Mouse (Mus musculus) embryonic facial prominence, embryonic 10.5 days (tissue): ENCODE measurements around the gene Traf5. TPM values are rescaled to one million over a fixed set of nuclear protein-coding genes. Genes with fewer than 3 reads are reported as not detected.
A peak's percentile ranks its signal among the peaks of the same experiment; 100 is the strongest.

Source experiments
- DNase-seq: peaks from one replicate; pipeline ENCODE4 v3.0.0-alpha.2; 2017; ENCODE audit warnings: low spot score
- H3K27ac ChIP-seq: fragments of 300-500 bp; sonication (generic); replicated peaks from 2 replicates; pipeline ENCODE4 v1.5.1; 2016; ENCODE audit warnings: mild to moderate bottlenecking
- H3K27me3 ChIP-seq: fragments of 300-500 bp; sonication (generic); replicated peaks from 2 replicates; pipeline ENCODE4 v1.6.1; 2016; ENCODE audit warnings: low read depth, mild to moderate bottlenecking; ENCODE audit not compliant: poor library complexity, severe bottlenecking
- H3K36me3 ChIP-seq: fragments of 300-500 bp; sonication (generic); replicated peaks from 2 replicates; pipeline ENCODE4 v1.6.1; 2016; ENCODE audit warnings: mild to moderate bottlenecking, moderate library complexity
- H3K4me1 ChIP-seq: fragments of 300-500 bp; sonication (generic); 2 replicates; pipeline ENCODE4 v1.6.1; 2016
- H3K4me3 ChIP-seq: fragments of 300-500 bp; sonication (generic); 2 replicates; pipeline ENCODE4 v1.5.1; 2016; ENCODE audit warnings: mild to moderate bottlenecking, moderate library complexity
- H3K9me3 ChIP-seq: fragments of 300-500 bp; sonication (generic); 2 replicates; pipeline ENCODE4 v1.6.1; 2016; ENCODE audit warnings: mild to moderate bottlenecking
- WGBS: fragments of 180-500 bp; shearing (Covaris S2); methylation state at CpG from one replicate; pipeline ENCODE4 v1.1.7; 2016; 5-methylcytosine and 5-hydroxymethylcytosine counted together
- polyA plus RNA-seq: library from polyadenylated mRNA; unstranded; fragments of >200 nt; fragmentation: Nextera tagmentation; extraction: Ambion mirVana; gene quantifications from 2 replicates; pipeline ENCODE4 v1.2.1, GENCODE M21; 2016

Traf5 gene
- polyA plus RNA-seq, 1 experiment from 2014 or later = 4.5 TPM

DNA sequence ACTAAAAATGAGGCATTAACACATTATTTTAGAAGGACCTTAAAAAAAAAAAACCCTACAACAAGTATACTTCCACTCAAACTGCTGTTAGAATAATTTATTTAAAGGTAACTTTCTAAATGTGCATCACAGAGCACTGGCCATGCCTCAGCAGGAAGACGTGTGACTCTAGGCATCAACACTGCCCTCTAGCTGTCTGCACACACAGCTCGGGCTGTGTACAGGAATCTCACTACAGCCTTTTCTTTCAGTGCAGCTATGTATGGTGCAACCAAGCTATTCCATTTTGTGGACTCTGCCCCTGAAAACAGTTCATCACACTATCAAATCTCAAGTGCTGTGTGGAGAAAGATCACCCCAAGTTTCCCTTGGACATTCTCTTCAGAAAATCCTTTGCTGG is 15.0 kb upstream of the Traf5 start:
- no peaks in the 10 kb centered on the region for H3K4me1 ChIP-seq
- H3K4me3 ChIP-seq = no peak overlapping the region
- peaks cover 60% of the 10 kb centered on the region for H3K36me3 ChIP-seq
- no peak for DNase-seq
- WGBS = 28% methylated on average over 2 of the region's 2 CpGs
- no peaks in the 10 kb centered on the region for H3K9me3 ChIP-seq
- H3K27ac ChIP-seq = no peak overlapping the region
- H3K27me3 ChIP-seq = no peaks in the 10 kb centered on the region

- Histone ChIP-seq H3K27ac (no peak overlapping the region), H3K4me3 (no peak overlapping the region), H3K36me3 (peaks cover 55% of the 10 kb centered on the region), H3K9me3 (no peaks in the 10 kb centered on the region), H3K4me1 (no peaks in the 10 kb centered on the region), H3K27me3 (no peaks in the 10 kb centered on the region)
- WGBS = 88% methylated on average over 4 of the region's 4 CpGs
- no peak for DNase-seq
Measured at GRCm38 (mm10) chr1:192105902-192106389, 13.6 kb upstream of the Traf5 start.

DNA sequence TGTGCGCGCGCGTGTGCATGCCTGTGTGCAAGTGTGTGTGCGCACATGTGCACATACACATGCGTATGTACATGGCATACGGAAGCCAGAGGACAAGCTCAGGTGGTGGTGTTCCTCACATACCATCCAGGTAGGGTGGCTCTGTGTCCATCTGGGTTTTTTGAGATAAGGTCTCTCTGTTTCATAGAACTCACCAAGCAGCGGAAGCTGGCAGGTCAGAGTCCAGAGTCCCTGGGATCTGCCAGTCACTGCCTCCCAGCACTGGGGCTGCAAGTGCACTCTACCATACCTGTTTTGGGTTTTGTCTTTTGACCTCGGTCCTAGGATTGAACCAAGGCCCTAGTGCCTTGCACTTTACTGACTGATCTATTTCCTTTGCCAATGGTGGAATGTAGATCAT is 11.7 kb upstream of the Traf5 start:
- Histone ChIP-seq H3K27ac (no peak overlapping the region), H3K4me3 (no peak overlapping the region), H3K9me3 (no peaks in the 10 kb centered on the region), H3K4me1 (no peaks in the 10 kb centered on the region), H3K27me3 (no peaks in the 10 kb centered on the region), H3K36me3 (peaks cover 45% of the 10 kb centered on the region)
- DNase-seq = no peak
- WGBS = 95% methylated on average over 9 of the region's 9 CpGs

- WGBS = 89% methylated on average over 6 of the region's 6 CpGs
- Histone ChIP-seq H3K27ac (no peak overlapping the region), H3K9me3 (no peaks in the 10 kb centered on the region), H3K4me3 (no peak overlapping the region), H3K27me3 (no peaks in the 10 kb centered on the region), H3K36me3 (peaks cover 44% of the 10 kb centered on the region), H3K4me1 (no peaks in the 10 kb centered on the region)
- no peak for DNase-seq
Measured at GRCm38 (mm10) chr1:192103176-192103575, 10.8 kb upstream of the Traf5 start.

GRCm38 (mm10) chr1:192101359-192101758 is 9.0 kb upstream of the Traf5 start:
- Histone ChIP-seq H3K4me3 (no peak overlapping the region), H3K4me1 (no peaks in the 10 kb centered on the region), H3K9me3 (no peaks in the 10 kb centered on the region), H3K27me3 (no peaks in the 10 kb centered on the region), H3K27ac (no peak overlapping the region), H3K36me3 (peaks cover 40% of the 10 kb centered on the region)
- WGBS = 92% methylated on average over 8 of the region's 8 CpGs
- no peak for DNase-seq

DNA sequence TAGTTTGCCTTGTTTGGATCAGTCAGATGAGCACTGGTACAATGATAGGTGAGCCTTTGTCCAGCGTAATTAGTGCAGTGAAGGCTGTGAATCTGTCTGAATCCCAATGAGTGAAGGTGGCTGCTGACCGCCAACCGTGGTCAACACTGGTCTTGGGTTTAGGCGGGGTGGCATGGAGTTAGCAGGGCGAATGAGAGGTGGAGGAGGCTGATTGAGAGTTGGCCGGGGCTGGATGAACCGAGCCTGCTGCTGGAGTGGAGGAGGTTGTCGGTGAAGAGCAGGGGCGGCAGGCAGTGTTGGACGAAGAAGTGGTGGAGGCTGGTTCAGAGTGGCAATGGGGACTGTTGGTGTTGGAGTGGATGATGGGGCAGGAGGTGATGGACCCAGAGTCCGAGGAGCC is 8.4 kb upstream of the Traf5 start:
- H3K4me3 ChIP-seq = no peak overlapping the region

DNA sequence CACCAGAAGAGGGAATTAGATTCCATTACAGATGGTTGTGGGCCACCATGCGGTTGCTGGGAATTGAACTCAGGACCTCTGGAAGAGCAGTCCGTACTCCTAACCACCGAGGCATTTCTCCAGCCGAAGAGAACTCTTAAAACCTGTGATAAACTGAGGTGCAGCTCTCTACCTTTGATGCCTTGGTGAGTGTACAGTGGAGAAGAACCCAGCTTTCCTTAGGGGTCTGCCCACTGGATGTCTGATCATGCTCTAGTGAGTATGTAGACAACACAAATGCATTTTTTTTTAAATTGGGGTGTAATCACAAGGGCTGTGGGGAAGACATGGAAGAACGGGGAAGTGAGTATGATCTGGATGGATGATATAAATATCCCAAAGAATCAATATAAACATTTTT is 3.3 kb upstream of the Traf5 start:
- WGBS = 92% methylated on average over 5 of the region's 5 CpGs
- Histone ChIP-seq H3K27ac (no peak overlapping the region), H3K27me3 (peaks cover 15% of the 10 kb centered on the region), H3K4me3 (no peak overlapping the region), H3K4me1 (peaks cover 14% of the 10 kb centered on the region), H3K36me3 (peaks cover 11% of the 10 kb centered on the region), H3K9me3 (no peaks in the 10 kb centered on the region)
- peak; percentile 3 for DNase-seq

More for the DNA sequence above, 8.4 kb upstream of the Traf5 start:
- WGBS = 92% methylated on average over 11 of the region's 11 CpGs
- H3K36me3 ChIP-seq = peaks cover 40% of the 10 kb centered on the region
- H3K9me3 ChIP-seq = no peaks in the 10 kb centered on the region
- H3K27me3 ChIP-seq = no peaks in the 10 kb centered on the region
- H3K4me1 ChIP-seq = no peaks in the 10 kb centered on the region
- no peak for DNase-seq
- no peak overlapping the region for H3K27ac ChIP-seq

- no peaks in the 10 kb centered on the region for H3K9me3 ChIP-seq
- peaks cover 7% of the 10 kb centered on the region; the same call in 1 of the 2 replicates for H3K36me3 ChIP-seq
- H3K4me3 ChIP-seq = no peak overlapping the region
- WGBS = 64% methylated on average over 13 of the region's 13 CpGs
- no peak overlapping the region for H3K27ac ChIP-seq
- DNase-seq = peak; percentile 60
- H3K27me3 ChIP-seq = peaks cover 25% of the 10 kb centered on the region
- peaks cover 15% of the 10 kb centered on the region for H3K4me1 ChIP-seq
Measured at GRCm38 (mm10) chr1:192094451-192095170, 2.3 kb upstream of the Traf5 start.

DNA sequence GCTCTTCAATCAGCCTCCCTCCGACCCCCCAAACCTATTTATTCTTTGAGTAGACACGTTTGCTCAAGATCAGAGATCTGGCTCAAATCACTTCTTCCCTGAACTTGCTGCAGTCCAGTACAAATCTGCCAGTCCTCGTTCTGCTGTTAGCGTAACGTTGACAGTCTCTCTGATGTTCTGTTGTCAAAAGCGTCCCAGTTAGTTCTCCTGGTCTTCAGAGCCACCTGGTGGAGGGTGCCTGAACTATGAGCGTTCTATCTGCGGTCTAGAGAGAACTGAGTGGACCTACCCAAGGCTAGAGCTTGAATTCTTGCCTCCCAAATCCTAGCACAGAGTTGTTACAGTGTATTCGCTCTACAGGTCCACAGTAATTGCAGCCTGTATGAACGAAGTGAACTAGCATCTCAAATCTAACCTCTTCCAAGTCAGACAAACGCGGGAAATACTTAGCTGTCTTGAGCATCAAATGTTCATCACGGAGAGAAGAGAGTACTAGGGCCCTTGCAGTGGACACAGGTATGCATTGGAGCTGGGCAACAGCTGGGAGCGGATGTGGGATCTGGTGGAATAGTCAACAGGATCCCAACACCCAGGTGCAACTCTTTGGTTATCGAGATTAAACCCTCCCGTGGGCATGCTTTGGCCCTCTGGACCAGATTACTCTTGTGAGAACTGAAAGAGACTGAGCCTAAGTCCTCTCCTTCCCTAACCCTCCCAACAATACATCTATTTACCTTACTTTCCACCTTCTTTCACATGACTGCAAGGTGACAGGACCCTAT is 711 bp upstream of the Traf5 start:
- WGBS = 31% methylated on average over 16 of the region's 16 CpGs
- peak; percentile 77 for DNase-seq
- H3K27ac ChIP-seq = no peak overlapping the region
- peak overlapping the region; percentile 68 for H3K4me3 ChIP-seq
- H3K27me3 ChIP-seq = peaks cover 33% of the 10 kb centered on the region
- H3K4me1 ChIP-seq = peaks cover 18% of the 10 kb centered on the region
- 0 out of 2 replicates have a peak, but pooled peaks cover 3% of the 10 kb centered on the region for H3K36me3 ChIP-seq
- no peaks in the 10 kb centered on the region for H3K9me3 ChIP-seq

DNA sequence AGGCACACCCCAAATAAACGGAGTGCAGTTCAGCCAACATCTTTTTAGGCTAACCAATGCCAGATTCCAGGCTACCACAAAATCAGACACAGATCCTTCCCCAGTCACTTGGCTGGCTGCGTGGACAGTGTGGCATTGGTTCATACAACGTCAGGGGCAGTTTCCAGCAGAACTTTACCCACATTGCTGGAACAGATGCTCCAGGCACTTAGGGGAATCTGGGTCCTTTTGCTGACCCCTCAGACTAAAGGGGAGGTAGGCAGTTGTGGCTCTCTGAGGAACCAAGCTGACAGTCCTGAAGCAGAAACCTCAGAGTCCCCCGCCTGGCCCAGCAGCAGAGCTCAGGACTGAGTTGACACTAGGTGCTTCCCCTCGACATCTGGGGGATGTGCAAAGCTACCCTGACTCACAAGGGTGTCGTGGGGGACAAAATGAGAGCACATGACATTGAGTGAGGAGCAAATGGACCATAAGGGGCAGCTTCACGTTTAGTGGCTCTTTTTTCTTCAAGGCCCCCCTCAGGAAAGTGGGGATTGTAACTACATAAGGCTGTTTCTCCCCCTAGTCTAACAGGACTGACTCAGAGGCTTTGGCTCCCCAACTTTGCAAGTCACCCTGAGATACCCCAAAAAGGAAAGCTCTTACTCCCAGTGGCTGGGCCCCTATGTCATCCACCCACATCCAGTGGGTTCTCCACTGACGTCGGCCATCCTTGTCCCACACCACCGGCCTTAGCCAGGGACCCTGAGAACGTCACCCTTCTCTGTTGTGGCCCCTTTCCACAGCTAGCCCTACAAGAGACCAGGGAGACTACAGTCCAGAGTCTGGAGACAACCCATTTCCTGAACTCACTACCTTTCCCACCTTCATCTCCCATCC is 1.4 kb downstream of the Traf5 start:
- Histone ChIP-seq H3K4me1 (peaks cover 29% of the 10 kb centered on the region), H3K4me3 (0 out of 2 replicates have a peak overlapping the region, but pooled peaks have one; percentile 2), H3K27me3 (peaks cover 33% of the 10 kb centered on the region), H3K36me3 (no peaks in the 10 kb centered on the region), H3K27ac (no peak overlapping the region), H3K9me3 (no peaks in the 10 kb centered on the region)
- WGBS = 71% methylated on average over 11 of the region's 11 CpGs
- DNase-seq = peak; percentile 8

GRCm38 (mm10) chr1:192090281-192090680 is 2.1 kb downstream of the Traf5 start:
- Histone ChIP-seq H3K4me1 (peaks cover 29% of the 10 kb centered on the region), H3K4me3 (no peak overlapping the region), H3K9me3 (no peaks in the 10 kb centered on the region), H3K27me3 (peaks cover 33% of the 10 kb centered on the region), H3K36me3 (no peaks in the 10 kb centered on the region), H3K27ac (no peak overlapping the region)
- WGBS = 87% methylated on average over 3 of the region's 3 CpGs
- no peak for DNase-seq
